Mouse (Mus musculus) hindbrain, embryonic 15.5 days (tissue): ENCODE measurements at regions not wholly inside any gene's neighbourhood (a gene's known extent, or its start where the extent isn't known, plus 50 kb on each side); places are given as distances from the start of the nearest gene placed in this dataset.

Source experiments
- ATAC-seq: fragments of 200-750 bp; cut with Nextera tagmentation; 2 replicates; pipeline ENCODE4 v1.8.0; 2017; ENCODE audit warnings: low read depth, moderate number of reproducible peaks, moderate TSS enrichment; ENCODE audit not compliant: low FRiP score
- H3K27ac ChIP-seq: fragments of 300-500 bp; sonication (generic); replicated peaks from 2 replicates; pipeline ENCODE4 v1.5.1; 2015; ENCODE audit warnings: mild to moderate bottlenecking, inconsistent platforms
- H3K27me3 ChIP-seq: fragments of 300-500 bp; sonication (generic); 2 replicates; pipeline ENCODE4 v1.6.1; 2015; ENCODE audit warnings: control low read depth, inconsistent platforms
- H3K36me3 ChIP-seq: fragments of 300-500 bp; sonication (generic); 2 replicates; pipeline ENCODE4 v1.6.1; 2015; ENCODE audit warnings: control low read depth, inconsistent platforms
- H3K4me1 ChIP-seq: fragments of 300-500 bp; sonication (generic); replicated peaks from 2 replicates; pipeline ENCODE4 v1.6.1; 2015; ENCODE audit warnings: control low read depth, inconsistent platforms
- H3K4me2 ChIP-seq: fragments of 300-500 bp; sonication (generic); 2 replicates; pipeline ENCODE4 v1.6.1; 2015; ENCODE audit warnings: moderate library complexity, mild to moderate bottlenecking, inconsistent platforms
- H3K4me3 ChIP-seq: fragments of 300-500 bp; sonication (generic); 2 replicates; pipeline ENCODE4 v1.5.1; 2015; ENCODE audit warnings: mild to moderate bottlenecking, inconsistent platforms
- H3K9ac ChIP-seq: fragments of 300-500 bp; sonication (generic); 2 replicates; pipeline ENCODE4 v1.6.1; 2015; ENCODE audit warnings: inconsistent platforms
- H3K9me3 ChIP-seq: fragments of 300-500 bp; sonication (generic); 2 replicates; pipeline ENCODE4 v1.6.1; 2016; ENCODE audit warnings: control low read depth, inconsistent platforms
- WGBS: fragments of 180-500 bp; shearing (Covaris S2); methylation state at CpG from one replicate; pipeline ENCODE4 v1.1.7; 2015; 5-methylcytosine and 5-hydroxymethylcytosine counted together

DNA sequence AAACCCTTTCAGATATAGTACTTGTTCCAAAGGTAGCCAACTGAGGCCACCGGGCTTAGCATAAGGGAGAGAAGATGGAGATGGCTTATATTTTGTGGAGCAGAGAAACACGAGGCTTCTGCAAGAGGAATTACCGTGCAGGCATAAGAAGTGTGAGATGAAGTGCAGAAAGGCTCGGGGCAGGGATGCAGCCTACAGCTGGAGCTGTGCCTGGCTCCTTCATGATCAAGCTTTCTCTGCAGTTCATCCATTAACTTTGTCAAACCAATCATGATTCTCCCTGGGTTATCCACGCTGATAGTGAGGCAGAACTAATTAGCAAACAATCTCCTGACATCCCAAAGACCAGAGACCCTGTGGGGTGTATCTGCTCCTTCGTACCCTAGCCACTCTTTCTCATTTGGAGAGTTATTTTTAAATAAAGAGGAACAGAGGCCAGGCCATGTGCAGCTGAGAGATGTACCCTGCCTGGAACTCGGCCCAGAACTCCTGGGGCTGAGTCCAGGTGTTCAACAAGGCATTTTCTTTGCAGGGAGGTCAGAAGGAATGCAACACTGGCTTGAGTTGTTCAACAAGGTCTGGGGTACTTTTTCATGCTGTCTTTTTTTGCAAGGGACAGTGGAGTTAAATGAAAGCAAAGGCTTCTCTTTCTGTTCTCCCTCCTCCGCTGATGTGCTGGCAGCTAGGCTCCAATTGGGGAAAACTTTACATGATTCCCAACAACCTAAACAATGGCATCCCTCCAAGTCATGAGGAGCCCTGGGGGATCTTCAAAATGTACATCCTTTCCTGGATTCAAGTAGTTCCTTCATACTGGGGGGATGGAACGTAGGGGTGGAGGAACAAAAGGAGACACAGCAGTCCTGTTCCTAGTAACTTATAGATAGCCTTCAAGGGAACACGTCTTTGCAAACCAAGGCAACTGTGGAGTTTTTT is 610.4 kb upstream of the Fam92a start:
- no peaks in the 10 kb centered on the region; the same call in 1 of the 2 replicates for H3K4me1 ChIP-seq
- no peak overlapping the region for H3K27ac ChIP-seq

GRCm38 (mm10) chr4:12780254-12780653 is 608.4 kb upstream of the Fam92a start:
- Histone ChIP-seq H3K4me1 (peaks cover 3% of the 10 kb centered on the region; the same call in 1 of the 2 replicates), H3K27me3 (no peaks in the 10 kb centered on the region), H3K27ac (no peak overlapping the region), H3K9ac (no peak overlapping the region), H3K4me2 (no peak overlapping the region), H3K36me3 (no peaks in the 10 kb centered on the region), H3K4me3 (no peak overlapping the region), H3K9me3 (no peaks in the 10 kb centered on the region)
- no peak for ATAC-seq
- WGBS = 86% methylated on average over 2 of the region's 2 CpGs

More for the DNA sequence above, 610.4 kb upstream of the Fam92a start:
- Histone ChIP-seq H3K4me3 (no peak overlapping the region), H3K9me3 (no peaks in the 10 kb centered on the region), H3K27me3 (no peaks in the 10 kb centered on the region), H3K36me3 (no peaks in the 10 kb centered on the region), H3K4me2 (no peak overlapping the region), H3K9ac (no peak overlapping the region)
- 44% methylated on average over 10 of the region's 10 CpGs for WGBS
- ATAC-seq = 0 out of 2 replicates have a peak, but pooled peaks have one; percentile 34

DNA sequence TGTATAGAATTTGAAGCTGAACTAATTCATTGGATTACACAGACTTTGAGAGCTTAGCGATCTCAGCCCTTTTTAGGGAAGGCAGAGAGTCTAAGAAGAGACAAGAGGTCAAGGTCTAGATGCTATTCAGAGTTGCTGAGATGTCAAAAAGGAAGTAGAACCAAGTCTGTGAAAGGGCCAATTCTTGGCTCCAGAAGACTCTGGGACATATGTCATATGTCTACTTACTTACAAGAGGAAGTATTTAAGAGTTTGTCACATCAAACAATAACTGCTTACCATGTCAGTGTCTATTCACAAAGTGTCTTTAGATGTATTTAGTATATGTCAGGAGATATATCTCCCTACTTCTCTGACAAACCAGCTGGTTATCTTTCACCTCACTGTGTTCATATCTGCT is 607.4 kb upstream of the Fam92a start:
- 76% methylated on average over 1 of the region's 1 CpGs for WGBS
- Histone ChIP-seq H3K4me1 (peaks cover 10% of the 10 kb centered on the region), H3K36me3 (no peaks in the 10 kb centered on the region), H3K4me3 (no peak overlapping the region), H3K27ac (no peak overlapping the region), H3K9ac (no peak overlapping the region), H3K9me3 (no peaks in the 10 kb centered on the region), H3K27me3 (no peaks in the 10 kb centered on the region), H3K4me2 (no peak overlapping the region)
- ATAC-seq = no peak

GRCm38 (mm10) chr4:12778163-12778562 is 606.3 kb upstream of the Fam92a start:
- Histone ChIP-seq H3K4me1 (peaks cover 12% of the 10 kb centered on the region), H3K4me2 (no peak overlapping the region), H3K4me3 (no peak overlapping the region), H3K36me3 (no peaks in the 10 kb centered on the region), H3K27me3 (no peaks in the 10 kb centered on the region), H3K9ac (no peak overlapping the region), H3K9me3 (no peaks in the 10 kb centered on the region), H3K27ac (no peak overlapping the region)
- 79% methylated on average over 2 of the region's 2 CpGs for WGBS
- no peak for ATAC-seq

DNA sequence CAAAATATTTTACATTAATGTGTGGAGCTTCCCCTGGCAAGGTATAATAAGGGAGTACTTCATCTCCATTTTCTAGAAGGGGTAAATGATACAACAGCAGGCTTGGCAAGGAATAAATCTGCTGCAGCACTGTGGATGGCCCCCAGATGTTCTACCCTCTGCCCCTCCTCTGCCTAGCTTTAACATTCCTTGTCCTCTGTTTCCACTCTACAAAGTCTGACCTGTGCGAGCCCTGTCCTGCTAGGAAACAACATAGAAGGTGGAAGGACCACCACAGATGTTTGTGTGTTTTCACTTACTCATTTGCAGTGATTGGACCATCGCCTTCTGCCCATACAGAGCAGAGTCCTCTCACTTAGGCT is 604.4 kb upstream of the Fam92a start:
- Histone ChIP-seq H3K4me1 (peaks cover 12% of the 10 kb centered on the region), H3K4me2 (no peak overlapping the region), H3K36me3 (no peaks in the 10 kb centered on the region), H3K9ac (no peak overlapping the region), H3K9me3 (no peaks in the 10 kb centered on the region), H3K27ac (no peak overlapping the region), H3K4me3 (no peak overlapping the region), H3K27me3 (no peaks in the 10 kb centered on the region)
- 82% methylated on average over 2 of the region's 2 CpGs for WGBS
- no peak for ATAC-seq

DNA sequence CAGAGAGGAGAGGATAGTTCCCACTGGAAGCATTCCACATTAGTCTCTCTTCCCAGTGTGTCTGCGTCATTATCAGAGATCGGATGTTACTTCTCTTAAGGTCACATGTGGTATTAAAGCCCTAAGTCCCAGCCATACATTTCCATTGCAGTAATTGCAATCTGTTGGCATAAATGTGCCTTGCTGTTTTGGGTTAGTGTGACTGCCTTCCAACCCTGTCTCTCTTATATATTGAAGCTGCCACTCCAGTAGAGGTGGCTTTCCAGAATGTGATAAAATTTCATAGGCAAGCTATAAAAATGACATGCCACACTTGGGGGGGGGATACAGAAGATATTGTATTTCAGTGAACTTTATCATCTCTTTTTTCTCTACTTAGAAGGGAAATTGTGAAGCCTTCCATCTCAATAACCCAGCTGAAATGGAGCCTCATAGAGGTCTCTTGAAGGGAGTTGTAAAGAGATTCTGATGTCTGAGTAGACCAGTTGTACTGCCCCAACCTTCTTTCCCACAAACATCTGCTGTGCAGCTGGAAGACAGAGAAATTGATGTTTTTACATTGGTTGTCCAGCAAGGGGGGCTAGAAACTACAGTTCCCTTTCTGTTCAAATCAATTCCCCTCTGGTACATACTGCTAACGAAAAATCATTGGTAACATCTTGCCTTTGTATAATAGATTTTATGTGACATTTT is 603.9 kb upstream of the Fam92a start:
- WGBS = 34% methylated on average over 3 of the region's 3 CpGs
- Histone ChIP-seq H3K4me2 (no peak overlapping the region), H3K9me3 (no peaks in the 10 kb centered on the region), H3K36me3 (no peaks in the 10 kb centered on the region), H3K4me1 (peaks cover 12% of the 10 kb centered on the region), H3K4me3 (no peak overlapping the region), H3K9ac (no peak overlapping the region), H3K27ac (no peak overlapping the region), H3K27me3 (no peaks in the 10 kb centered on the region)
- ATAC-seq = 0 out of 2 replicates have a peak, but pooled peaks have one; percentile 8

DNA sequence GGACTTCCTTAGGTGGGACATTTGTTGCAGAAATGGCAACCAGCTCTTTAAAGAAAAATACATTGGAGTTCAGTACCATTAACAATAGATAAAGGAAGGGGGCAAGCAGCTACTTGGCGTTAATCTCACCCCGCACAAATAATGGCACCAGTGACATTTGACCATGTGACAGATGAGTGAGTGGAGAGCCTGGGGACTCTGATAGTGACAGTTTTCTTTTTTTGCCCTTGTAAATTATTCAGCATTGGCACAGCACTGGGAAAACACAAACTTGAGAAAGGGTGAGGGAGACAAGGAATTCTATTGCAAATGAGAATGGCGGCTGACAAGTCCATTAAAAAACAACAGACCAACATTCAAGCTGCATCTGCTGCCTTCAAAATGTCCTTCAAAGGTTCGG is 603.3 kb upstream of the Fam92a start:
- 27% methylated on average over 4 of the region's 4 CpGs for WGBS
- Histone ChIP-seq H3K4me3 (no peak overlapping the region), H3K27me3 (no peaks in the 10 kb centered on the region), H3K9ac (no peak overlapping the region), H3K9me3 (no peaks in the 10 kb centered on the region), H3K4me1 (peaks cover 12% of the 10 kb centered on the region), H3K4me2 (no peak overlapping the region), H3K27ac (no peak overlapping the region), H3K36me3 (no peaks in the 10 kb centered on the region)
- ATAC-seq = no peak

DNA sequence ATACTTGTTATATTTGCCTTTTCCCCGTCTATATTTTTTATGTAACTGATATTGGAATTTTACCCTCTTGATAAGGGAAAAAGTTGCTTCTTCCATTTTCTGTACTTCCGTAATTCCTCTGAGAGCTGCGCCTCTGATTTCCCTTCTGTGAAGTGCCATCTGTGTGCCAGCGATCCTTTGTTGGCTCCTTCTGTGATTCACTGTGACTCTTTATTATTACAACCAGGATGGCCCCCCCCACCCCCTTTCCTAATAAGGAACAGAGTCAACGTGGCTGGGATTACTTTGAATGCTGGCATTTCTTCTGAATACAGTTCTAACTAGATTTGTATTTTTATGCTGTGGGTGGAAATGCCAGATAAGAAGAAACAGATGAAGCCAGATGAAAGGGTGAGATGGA is 602.9 kb upstream of the Fam92a start:
- H3K36me3 ChIP-seq = no peaks in the 10 kb centered on the region
- H3K27me3 ChIP-seq = no peaks in the 10 kb centered on the region
- H3K4me3 ChIP-seq = no peak overlapping the region
- no peak for ATAC-seq
- H3K4me1 ChIP-seq = peaks cover 12% of the 10 kb centered on the region
- H3K9ac ChIP-seq = no peak overlapping the region
- 41% methylated on average over 5 of the region's 5 CpGs for WGBS
- H3K27ac ChIP-seq = no peak overlapping the region
- H3K9me3 ChIP-seq = no peaks in the 10 kb centered on the region
- no peak overlapping the region for H3K4me2 ChIP-seq

DNA sequence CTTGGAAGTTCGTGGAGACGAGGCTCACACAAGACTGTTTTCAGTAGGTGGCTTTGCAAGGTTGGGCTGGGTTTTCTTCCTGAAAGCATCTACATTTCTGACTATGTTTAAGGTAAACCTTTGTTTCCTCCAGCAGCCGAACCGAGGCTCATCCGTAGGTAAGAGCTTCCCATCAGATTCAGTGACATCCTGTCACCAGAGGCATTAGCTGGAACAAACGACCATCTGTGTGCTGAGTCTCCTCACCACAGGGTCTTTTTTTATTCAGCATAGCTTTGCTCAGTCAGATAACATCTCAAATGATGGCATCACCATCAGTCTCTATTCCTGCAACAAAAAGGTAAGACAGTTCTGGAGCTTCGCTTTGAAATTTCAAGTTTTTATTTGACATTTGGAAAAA is 601.4 kb upstream of the Fam92a start:
- Histone ChIP-seq H3K27ac (no peak overlapping the region), H3K4me2 (no peak overlapping the region), H3K36me3 (no peaks in the 10 kb centered on the region), H3K4me3 (no peak overlapping the region), H3K9me3 (no peaks in the 10 kb centered on the region), H3K27me3 (no peaks in the 10 kb centered on the region), H3K4me1 (peaks cover 12% of the 10 kb centered on the region), H3K9ac (no peak overlapping the region)
- 61% methylated on average over 7 of the region's 7 CpGs for WGBS
- no peak for ATAC-seq

DNA sequence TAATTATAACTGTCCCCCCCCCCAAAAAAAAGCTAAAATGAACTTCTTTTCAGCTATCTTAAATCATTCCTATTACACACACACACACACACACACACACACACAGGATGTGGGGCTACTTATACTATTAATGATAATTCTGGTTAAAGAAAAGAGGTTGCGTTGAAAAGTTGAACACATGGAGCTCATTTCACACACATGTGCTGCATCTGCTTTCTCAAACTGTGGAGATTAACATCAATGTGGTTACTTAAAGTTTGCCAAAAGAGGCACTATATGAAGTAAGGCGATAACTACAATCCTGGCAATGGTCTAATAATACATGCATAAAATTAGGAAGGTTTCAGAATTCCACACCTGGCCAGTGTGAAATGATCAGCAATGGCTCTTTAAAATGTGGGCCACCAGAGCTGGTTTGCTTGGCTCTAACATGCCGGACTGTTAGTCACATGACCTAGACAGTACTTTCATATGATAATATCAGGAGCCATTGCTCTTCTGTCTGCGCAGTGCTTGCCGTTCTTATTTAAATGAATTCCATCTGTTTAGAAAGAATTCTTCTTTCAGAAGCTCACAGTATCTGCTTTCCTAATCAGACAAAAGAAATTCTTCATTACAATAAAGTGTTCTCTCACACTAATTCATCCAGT is 598.4 kb upstream of the Fam92a start:
- H3K9me3 ChIP-seq = no peaks in the 10 kb centered on the region
- no peaks in the 10 kb centered on the region for H3K27me3 ChIP-seq
- H3K36me3 ChIP-seq = no peaks in the 10 kb centered on the region
- no peak overlapping the region for H3K27ac ChIP-seq
- H3K4me3 ChIP-seq = no peak overlapping the region
- 50% methylated on average over 5 of the region's 5 CpGs for WGBS
- H3K9ac ChIP-seq = no peak overlapping the region
- ATAC-seq = no peak
- peaks cover 9% of the 10 kb centered on the region for H3K4me1 ChIP-seq
- H3K4me2 ChIP-seq = no peak overlapping the region

DNA sequence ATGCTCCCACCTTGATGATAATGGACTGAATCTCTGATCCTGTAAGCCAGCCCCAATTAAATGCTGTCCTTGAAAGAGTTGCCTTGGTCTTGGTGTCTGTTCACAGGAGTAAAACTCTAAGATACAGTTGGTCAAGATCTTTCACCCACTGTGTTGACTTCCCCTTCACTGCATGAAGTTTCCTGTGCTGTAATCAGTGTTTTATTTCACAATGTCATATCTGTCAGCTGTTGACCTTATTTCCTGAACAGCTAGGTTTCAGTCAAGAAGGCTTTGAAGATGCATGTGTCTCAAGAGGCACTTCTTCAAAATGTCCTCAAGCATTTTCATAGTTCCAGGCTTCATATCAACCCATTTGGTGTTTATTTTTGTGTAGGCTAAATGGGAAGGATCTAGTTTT is 597.3 kb upstream of the Fam92a start:
- H3K36me3 ChIP-seq = no peaks in the 10 kb centered on the region
- H3K4me3 ChIP-seq = no peak overlapping the region
- ATAC-seq = no peak
- no peak overlapping the region for H3K27ac ChIP-seq
- H3K4me1 ChIP-seq = 0 out of 2 replicates have a peak, but pooled peaks cover under 1% of the 10 kb centered on the region
- no peaks in the 10 kb centered on the region for H3K9me3 ChIP-seq
- no peak overlapping the region for H3K9ac ChIP-seq
- no peak overlapping the region for H3K4me2 ChIP-seq
- no peaks in the 10 kb centered on the region for H3K27me3 ChIP-seq

DNA sequence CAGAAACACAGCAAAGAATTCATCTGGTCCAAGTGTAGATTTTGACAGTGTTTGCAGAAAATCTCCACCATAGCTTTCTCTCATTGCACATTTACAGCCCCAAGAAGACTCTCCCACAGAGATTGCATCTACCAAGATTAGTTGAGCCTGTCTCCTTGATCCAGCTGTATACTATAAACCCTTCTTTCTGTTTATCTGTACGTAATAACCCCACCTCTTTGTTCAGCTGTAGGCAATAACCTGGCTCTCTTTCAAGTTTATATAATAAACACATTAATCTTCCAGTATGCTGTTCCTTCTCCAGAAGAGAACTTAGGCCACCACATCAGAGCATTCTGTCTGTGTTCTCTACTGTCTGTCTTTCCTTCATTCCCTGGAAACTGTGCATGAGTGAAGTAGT is 594.9 kb upstream of the Fam92a start:
- Histone ChIP-seq H3K36me3 (no peaks in the 10 kb centered on the region), H3K4me1 (no peaks in the 10 kb centered on the region), H3K4me2 (no peak overlapping the region), H3K27me3 (no peaks in the 10 kb centered on the region), H3K4me3 (no peak overlapping the region), H3K9ac (no peak overlapping the region), H3K9me3 (no peaks in the 10 kb centered on the region), H3K27ac (no peak overlapping the region)
- WGBS = 78% methylated on average over 1 of the region's 1 CpGs
- no peak for ATAC-seq
